Mouse (Mus musculus) forebrain, embryonic 15.5 days (tissue): ENCODE measurements around the gene Rin3. TPM values are rescaled to one million over a fixed set of nuclear protein-coding genes. Genes with fewer than 3 reads are reported as not detected.

Experiments used
- ATAC-seq: fragments of 200-750 bp; cut with Nextera tagmentation; replicated peaks from 2 replicates; pipeline ENCODE4 v1.8.0; 2017; ENCODE audit warnings: mild to moderate bottlenecking, moderate TSS enrichment, moderate library complexity
- H3K27ac ChIP-seq: fragments of 300-500 bp; sonication (generic); replicated peaks from 2 replicates; pipeline ENCODE4 v1.5.1; 2015; ENCODE audit warnings: mild to moderate bottlenecking, inconsistent platforms
- H3K27me3 ChIP-seq: fragments of 300-500 bp; sonication (generic); 2 replicates; pipeline ENCODE4 v1.6.1; 2015; ENCODE audit warnings: inconsistent platforms
- H3K36me3 ChIP-seq: fragments of 300-500 bp; sonication (generic); 2 replicates; pipeline ENCODE4 v1.6.1; 2015; ENCODE audit warnings: mild to moderate bottlenecking, inconsistent platforms
- H3K4me1 ChIP-seq: fragments of 300-500 bp; sonication (generic); 2 replicates; pipeline ENCODE4 v1.6.1; 2015; ENCODE audit warnings: inconsistent platforms
- H3K4me2 ChIP-seq: fragments of 300-500 bp; sonication (generic); replicated peaks from 2 replicates; pipeline ENCODE4 v1.6.1; 2015; ENCODE audit warnings: mild to moderate bottlenecking, inconsistent platforms
- H3K4me3 ChIP-seq: fragments of 300-500 bp; sonication (generic); 2 replicates; pipeline ENCODE4 v1.5.1; 2015; ENCODE audit warnings: mild to moderate bottlenecking, inconsistent platforms
- H3K9ac ChIP-seq: fragments of 300-500 bp; sonication (generic); replicated peaks from 2 replicates; pipeline ENCODE4 v1.6.1; 2015; ENCODE audit warnings: mild to moderate bottlenecking, inconsistent platforms
- H3K9me3 ChIP-seq: fragments of 300-500 bp; sonication (generic); 2 replicates; pipeline ENCODE4 v1.6.1; 2016; ENCODE audit warnings: inconsistent platforms
- WGBS: fragments of 180-500 bp; shearing (Covaris S2); methylation state at CpG from one replicate; pipeline ENCODE4 v1.1.7; 2015; ENCODE audit warnings: mixed read lengths; 5-methylcytosine and 5-hydroxymethylcytosine counted together
- polyA plus RNA-seq: library from polyadenylated mRNA; unstranded; fragments of >200 nt; fragmentation: Nextera tagmentation; extraction: Ambion mirVana; gene quantifications from 2 replicates; pipeline ENCODE4 v1.2.1, GENCODE M21; 2015

Gene Rin3
- polyA plus RNA-seq, 1 experiment from 2014 or later = 1.3 TPM

DNA sequence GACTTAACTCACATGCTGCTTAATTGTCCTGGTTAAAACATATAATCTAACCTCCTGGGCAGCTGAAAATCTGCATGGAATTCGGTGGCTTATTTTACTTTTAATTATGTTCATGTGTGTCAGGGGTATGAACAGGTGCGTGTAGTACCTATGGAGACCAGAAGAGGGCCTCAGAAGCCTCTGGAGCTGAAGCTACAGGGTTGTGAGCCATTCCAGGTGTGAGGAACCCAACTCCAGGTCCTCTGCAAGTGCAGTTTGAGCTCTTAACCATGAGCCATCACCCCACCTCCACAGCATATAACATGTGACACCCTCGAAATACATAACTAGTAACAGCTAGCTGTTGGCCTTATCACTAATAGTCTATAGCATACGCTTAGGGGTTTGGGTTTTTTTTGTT, 109.1 kb downstream of the Rin3 start:
- WGBS = 64% methylated on average over 4 of the region's 4 CpGs
- Histone ChIP-seq H3K4me2 (no peak overlapping the region), H3K27me3 (no peaks in the 10 kb centered on the region), H3K4me3 (no peak overlapping the region), H3K27ac (no peak overlapping the region), H3K36me3 (peaks cover 12% of the 10 kb centered on the region), H3K9ac (no peak overlapping the region), H3K9me3 (no peaks in the 10 kb centered on the region), H3K4me1 (0 out of 2 replicates have a peak, but pooled peaks cover 4% of the 10 kb centered on the region)
- ATAC-seq = no peak

- no peak overlapping the region for H3K4me2 ChIP-seq
- WGBS = 94% methylated on average over 7 of the region's 7 CpGs
- no peaks in the 10 kb centered on the region for H3K27me3 ChIP-seq
- ATAC-seq = no peak
- H3K4me3 ChIP-seq = no peak overlapping the region
- peaks cover 26% of the 10 kb centered on the region for H3K36me3 ChIP-seq
- H3K27ac ChIP-seq = no peak overlapping the region
- H3K9me3 ChIP-seq = no peaks in the 10 kb centered on the region
- H3K4me1 ChIP-seq = 0 out of 2 replicates have a peak, but pooled peaks cover 4% of the 10 kb centered on the region
- H3K9ac ChIP-seq = no peak overlapping the region
Observed at GRCm38 (mm10) chr12:102394496-102394895, 111.6 kb downstream of the Rin3 start.

DNA sequence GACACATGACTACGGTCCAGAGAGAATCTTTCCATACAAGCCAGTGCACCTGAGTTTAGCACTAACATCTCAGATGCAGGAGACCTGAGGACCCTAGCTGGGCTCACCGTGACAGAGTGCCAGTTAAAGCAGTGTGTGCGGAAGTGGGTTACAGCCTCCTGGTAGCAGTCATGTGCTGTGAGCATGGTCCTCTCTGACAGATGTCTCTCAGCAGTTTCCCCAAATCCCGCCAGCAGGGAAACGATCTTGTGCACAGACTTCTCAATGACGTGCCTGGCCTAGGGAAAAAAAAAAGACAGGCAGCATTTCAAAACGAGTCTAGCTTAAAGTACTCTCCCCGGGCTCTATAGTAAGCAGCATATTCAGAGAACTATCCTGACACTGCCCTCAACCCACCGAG, 112.7 kb downstream of the Rin3 start:
- WGBS = 61% methylated on average over 9 of the region's 9 CpGs
- H3K9ac ChIP-seq = no peak overlapping the region
- no peak overlapping the region for H3K27ac ChIP-seq
- H3K36me3 ChIP-seq = peaks cover 31% of the 10 kb centered on the region
- H3K4me1 ChIP-seq = 0 out of 2 replicates have a peak, but pooled peaks cover 4% of the 10 kb centered on the region
- H3K27me3 ChIP-seq = no peaks in the 10 kb centered on the region
- no peak for ATAC-seq
- H3K4me3 ChIP-seq = no peak overlapping the region
- H3K9me3 ChIP-seq = no peaks in the 10 kb centered on the region
- H3K4me2 ChIP-seq = no peak overlapping the region

GRCm38 (mm10) chr12:102395998-102396991, 113.4 kb downstream of the Rin3 start:
- Histone ChIP-seq H3K27ac (no peak overlapping the region), H3K9me3 (no peaks in the 10 kb centered on the region), H3K4me1 (0 out of 2 replicates have a peak, but pooled peaks cover 4% of the 10 kb centered on the region), H3K9ac (no peak overlapping the region), H3K27me3 (no peaks in the 10 kb centered on the region), H3K4me2 (no peak overlapping the region), H3K4me3 (no peak overlapping the region), H3K36me3 (peaks cover 38% of the 10 kb centered on the region)
- ATAC-seq = no peak
- 44% methylated on average over 19 of the region's 19 CpGs for WGBS

- H3K9me3 ChIP-seq = no peaks in the 10 kb centered on the region
- no peak overlapping the region for H3K9ac ChIP-seq
- H3K27ac ChIP-seq = no peak overlapping the region
- H3K27me3 ChIP-seq = no peaks in the 10 kb centered on the region
- H3K4me3 ChIP-seq = no peak overlapping the region
- peaks cover 46% of the 10 kb centered on the region for H3K36me3 ChIP-seq
- H3K4me2 ChIP-seq = no peak overlapping the region
- H3K4me1 ChIP-seq = 0 out of 2 replicates have a peak, but pooled peaks cover 4% of the 10 kb centered on the region
- ATAC-seq = no peak
- 92% methylated on average over 4 of the region's 4 CpGs for WGBS
Observed at GRCm38 (mm10) chr12:102398588-102398987, 115.7 kb downstream of the Rin3 start.

DNA sequence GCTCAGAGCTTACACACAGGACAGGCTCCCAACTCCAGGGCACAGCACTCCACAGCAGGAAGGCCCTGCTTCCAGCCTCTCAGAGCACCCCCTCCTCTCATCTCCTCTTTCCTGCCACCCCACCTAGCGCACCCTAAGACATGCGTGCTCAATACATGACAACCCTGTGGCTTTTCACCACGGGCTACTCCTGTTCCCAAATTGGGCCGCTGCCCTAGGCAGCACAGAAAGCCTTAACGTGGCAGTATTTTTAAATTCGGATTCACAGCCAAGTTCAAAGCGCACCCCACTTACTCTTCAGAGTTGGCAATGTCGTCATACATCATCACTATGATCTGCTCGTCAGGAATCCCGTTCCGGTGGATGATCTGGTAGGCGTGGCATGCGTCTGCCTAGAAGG, 130.3 kb downstream of the Rin3 start:
- no peak for ATAC-seq
- Histone ChIP-seq H3K9me3 (no peaks in the 10 kb centered on the region), H3K9ac (no peak overlapping the region), H3K36me3 (no peaks in the 10 kb centered on the region), H3K4me3 (no peak overlapping the region), H3K27me3 (no peaks in the 10 kb centered on the region), H3K4me2 (no peak overlapping the region), H3K27ac (no peak overlapping the region), H3K4me1 (no peaks in the 10 kb centered on the region)
- 86% methylated on average over 13 of the region's 13 CpGs for WGBS

- H3K36me3 ChIP-seq = no peaks in the 10 kb centered on the region
- no peak overlapping the region for H3K27ac ChIP-seq
- no peak overlapping the region for H3K4me3 ChIP-seq
- no peak overlapping the region for H3K4me2 ChIP-seq
- H3K9ac ChIP-seq = no peak overlapping the region
- no peaks in the 10 kb centered on the region for H3K4me1 ChIP-seq
- 89% methylated on average over 6 of the region's 6 CpGs for WGBS
- ATAC-seq = no peak
- no peaks in the 10 kb centered on the region for H3K27me3 ChIP-seq
- no peaks in the 10 kb centered on the region for H3K9me3 ChIP-seq
Observed at GRCm38 (mm10) chr12:102414686-102415085, 131.8 kb downstream of the Rin3 start.

GRCm38 (mm10) chr12:102416391-102416837, 133.6 kb downstream of the Rin3 start:
- H3K4me3 ChIP-seq = no peak overlapping the region
- H3K9ac ChIP-seq = no peak overlapping the region
- ATAC-seq = no peak
- 44% methylated on average over 7 of the region's 7 CpGs for WGBS
- no peaks in the 10 kb centered on the region; the same call in 1 of the 2 replicates for H3K36me3 ChIP-seq
- no peak overlapping the region for H3K27ac ChIP-seq
- no peaks in the 10 kb centered on the region for H3K9me3 ChIP-seq
- H3K4me1 ChIP-seq = no peaks in the 10 kb centered on the region
- H3K4me2 ChIP-seq = no peak overlapping the region
- no peaks in the 10 kb centered on the region for H3K27me3 ChIP-seq

DNA sequence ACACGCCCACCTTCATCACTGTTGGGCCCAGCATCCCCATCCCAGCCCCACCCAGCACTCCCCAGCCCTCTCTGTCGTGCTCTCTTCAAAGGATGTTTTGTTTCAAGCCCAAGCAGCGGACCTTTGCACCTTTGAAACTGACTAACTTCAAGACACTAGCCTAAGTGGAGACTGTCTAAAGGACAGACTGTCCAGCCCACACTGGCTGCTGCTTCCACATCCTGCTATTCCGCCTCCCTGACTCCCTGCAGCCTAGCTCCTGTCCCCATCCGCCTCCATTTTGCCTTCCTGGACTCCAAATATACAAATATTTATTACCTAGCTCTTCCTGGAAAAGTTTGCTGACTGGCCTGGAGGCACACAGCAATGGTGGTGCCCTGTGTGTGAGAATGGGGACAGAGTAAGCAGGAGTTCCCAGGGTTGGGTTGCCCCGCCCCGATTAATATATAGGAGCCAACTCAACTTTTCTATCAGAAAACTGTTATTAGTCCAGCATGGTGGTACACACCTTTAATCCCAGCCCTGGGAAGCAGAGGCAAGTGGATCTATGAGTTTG, 134.2 kb downstream of the Rin3 start:
- ATAC-seq = no peak
- H3K4me2 ChIP-seq = no peak overlapping the region
- H3K4me3 ChIP-seq = no peak overlapping the region
- no peaks in the 10 kb centered on the region for H3K4me1 ChIP-seq
- no peak overlapping the region for H3K27ac ChIP-seq
- no peak overlapping the region for H3K9ac ChIP-seq
- no peaks in the 10 kb centered on the region for H3K9me3 ChIP-seq
- no peaks in the 10 kb centered on the region for H3K27me3 ChIP-seq
- H3K36me3 ChIP-seq = no peaks in the 10 kb centered on the region; the same call in 1 of the 2 replicates
- 76% methylated on average over 7 of the region's 7 CpGs for WGBS

DNA sequence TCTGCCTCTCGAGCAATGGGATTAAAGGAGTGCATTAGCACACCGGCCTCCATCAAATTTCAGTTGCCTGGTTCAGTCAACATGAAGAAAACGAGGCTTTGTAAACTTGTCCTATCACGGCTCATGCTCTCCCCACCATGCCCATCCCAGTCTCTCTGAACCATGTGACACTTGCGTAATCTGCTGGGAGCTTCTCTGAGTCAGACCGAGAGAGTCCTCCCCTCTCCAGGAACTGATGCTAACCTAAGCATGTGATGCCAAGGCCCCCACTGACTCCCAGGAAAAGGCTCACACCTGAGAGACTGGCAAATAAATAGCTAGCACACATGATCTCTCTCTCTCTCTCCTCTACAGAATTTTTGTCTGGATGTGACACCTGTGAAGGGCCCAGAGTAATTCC, 134.9 kb downstream of the Rin3 start:
- H3K27ac ChIP-seq = no peak overlapping the region
- no peaks in the 10 kb centered on the region for H3K27me3 ChIP-seq
- no peak overlapping the region for H3K9ac ChIP-seq
- H3K9me3 ChIP-seq = no peaks in the 10 kb centered on the region
- no peak overlapping the region for H3K4me2 ChIP-seq
- H3K4me1 ChIP-seq = no peaks in the 10 kb centered on the region
- 91% methylated on average over 6 of the region's 6 CpGs for WGBS
- no peak for ATAC-seq
- H3K4me3 ChIP-seq = no peak overlapping the region
- H3K36me3 ChIP-seq = peaks cover 5% of the 10 kb centered on the region; the same call in 1 of the 2 replicates

GRCm38 (mm10) chr12:102419544-102419943, 136.7 kb downstream of the Rin3 start:
- 33% methylated on average over 3 of the region's 3 CpGs for whole genome bisulfite sequencing
- peaks cover 9% of the 10 kb centered on the region; the same call in 1 of the 2 replicates for H3K36me3 ChIP-seq
- no peak overlapping the region for H3K4me3 ChIP-seq
- H3K9me3 ChIP-seq = no peaks in the 10 kb centered on the region
- H3K27ac ChIP-seq = no peak overlapping the region; the same call in 1 of the 2 replicates
- H3K27me3 ChIP-seq = no peaks in the 10 kb centered on the region
- no peak overlapping the region for H3K4me2 ChIP-seq
- H3K4me1 ChIP-seq = no peaks in the 10 kb centered on the region
- ATAC-seq = peak; percentile 67; the same call in 1 of the 2 replicates
- no peak overlapping the region for H3K9ac ChIP-seq
